Mouse (Mus musculus): Measurements from ENCODE around the gene Tram2.
A peak's percentile ranks its signal among the peaks of the same experiment; 100 is the strongest.

The Tram2 gene

GRCm38 (mm10) chr1:21014463-21014862 lies 64.6 kb downstream of the Tram2 start:
- DNase-seq (ENCODE audit: low read depth, low spot score), result no peak

- DNase-seq (ENCODE audit: low read depth, low spot score), result no peak
These were observed 68.7 kb downstream of the Tram2 start for GRCm38 (mm10) chr1:21010282-21010800.

GRCm38 (mm10) chr1:21008891-21009290 lies 70.1 kb downstream of the Tram2 start:
- DNase-seq (ENCODE audit: low read depth, low spot score), result no peak

GRCm38 (mm10) chr1:21007941-21008701 lies 70.9 kb downstream of the Tram2 start:
- no peak for DNase-seq (ENCODE audit: low read depth, low spot score)

- DNase-seq (ENCODE audit: low read depth, low spot score), result no peak
These were observed 72.3 kb downstream of the Tram2 start for GRCm38 (mm10) chr1:21006775-21007174.

- DNase-seq (ENCODE audit: low read depth, low spot score), result no peak
These were observed 74.4 kb downstream of the Tram2 start for GRCm38 (mm10) chr1:21004596-21004995.

- DNase-seq (ENCODE audit: low read depth, low spot score), result no peak
These were observed 76.5 kb downstream of the Tram2 start for GRCm38 (mm10) chr1:21002246-21003142.

- no peak for DNase-seq (ENCODE audit: low read depth, low spot score)
These were observed 81.1 kb downstream of the Tram2 start for GRCm38 (mm10) chr1:20997881-20998389.

GRCm38 (mm10) chr1:20997328-20997689 lies 81.7 kb downstream of the Tram2 start:
- no peak for DNase-seq (ENCODE audit: low read depth, low spot score)

GRCm38 (mm10) chr1:20996603-20997327 lies 82.3 kb downstream of the Tram2 start:
- DNase-seq (ENCODE audit: low read depth, low spot score), result no peak

- DNase-seq (ENCODE audit: low read depth, low spot score), result peak; percentile 33
These were observed 83.6 kb downstream of the Tram2 start for GRCm38 (mm10) chr1:20995331-20995986.

- DNase-seq (ENCODE audit: low read depth, low spot score), result no peak
These were observed 84.7 kb downstream of the Tram2 start for GRCm38 (mm10) chr1:20994338-20994737.

GRCm38 (mm10) chr1:20993690-20994089 lies 85.3 kb downstream of the Tram2 start:
- DNase-seq (ENCODE audit: low read depth, low spot score), result no peak

GRCm38 (mm10) chr1:20989461-20990083 lies 89.5 kb downstream of the Tram2 start:
- DNase-seq (ENCODE audit: low read depth, low spot score), result no peak

- no peak for DNase-seq (ENCODE audit: low read depth, low spot score)
These were observed 92.5 kb downstream of the Tram2 start for GRCm38 (mm10) chr1:20986378-20987056.

GRCm38 (mm10) chr1:20984582-20984981 lies 94.4 kb downstream of the Tram2 start:
- no peak for DNase-seq (ENCODE audit: low read depth, low spot score)

- DNase-seq (ENCODE audit: low read depth, low spot score), result no peak
These were observed 94.9 kb downstream of the Tram2 start for GRCm38 (mm10) chr1:20984103-20984502.

- DNase-seq (ENCODE audit: low read depth, low spot score), result peak; percentile 24
These were observed 97.3 kb downstream of the Tram2 start for GRCm38 (mm10) chr1:20981764-20982163.

- DNase-seq (ENCODE audit: low read depth, low spot score), result no peak
These were observed 98.5 kb downstream of the Tram2 start for GRCm38 (mm10) chr1:20980553-20980952.
